Mouse (Mus musculus) natural killer cell, adult 2 months (primary cell): ENCODE results near the gene Gm15080.
"Not testable (repeated sequence)": the region's sequence is repeated elsewhere in the genome, so short reads cannot be mapped to it uniquely, and the experiment has no call there.

Experiments
- DNase-seq, 2 experiments: peaks; one replicate each; pipeline ENCODE4 v3.0.0; 2022; ENCODE audit warnings: low spot score in 2 of 2

The Gm15080 gene

GRCm38 (mm10) chrX:147992693-147993092 lies at the start of gene Gm15080:
Gm15080 (plus strand) TSS chrX:147992993.
- DNase-seq: not testable (repeated sequence)
